Mouse (Mus musculus) hindlimb bud, embryonic 11.5 days (tissue): Measurements from ENCODE around the gene Arhgef25.
"Not testable (repeated sequence)": the region's sequence is repeated elsewhere in the genome, so short reads cannot be mapped to it uniquely, and the experiment has no call there.

Source experiments
- DNase-seq: peaks from one replicate; pipeline ENCODE4 v3.0.0-alpha.2; 2012; ENCODE audit warnings: low read depth, low spot score; ENCODE audit errors: extremely low spot score

The Arhgef25 gene

DNA sequence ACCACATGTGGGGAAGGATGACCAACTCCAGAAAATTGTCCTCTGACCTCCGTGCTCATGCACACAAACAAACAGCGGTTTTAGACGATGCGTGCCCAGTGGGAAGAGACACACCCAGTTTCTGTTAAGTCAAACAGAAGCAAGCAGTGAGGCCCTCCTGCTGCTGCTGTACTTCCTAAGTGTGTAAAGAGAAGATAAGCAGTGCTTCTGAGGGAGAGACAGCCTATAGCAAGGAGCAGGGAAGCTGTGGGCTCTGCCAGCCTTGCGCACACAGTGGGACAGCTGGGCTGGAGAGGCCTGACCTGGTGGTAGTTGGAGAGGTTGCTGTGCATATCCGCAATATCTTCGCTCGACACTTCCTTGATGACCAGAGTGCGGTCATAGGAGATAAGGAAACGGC, 15.5 kb upstream of the Arhgef25 start:
- no peak for DNase-seq

GRCm38 (mm10) chr10:127204589-127204988, 14.7 kb upstream of the Arhgef25 start:
- DNase-seq, result no peak

DNA sequence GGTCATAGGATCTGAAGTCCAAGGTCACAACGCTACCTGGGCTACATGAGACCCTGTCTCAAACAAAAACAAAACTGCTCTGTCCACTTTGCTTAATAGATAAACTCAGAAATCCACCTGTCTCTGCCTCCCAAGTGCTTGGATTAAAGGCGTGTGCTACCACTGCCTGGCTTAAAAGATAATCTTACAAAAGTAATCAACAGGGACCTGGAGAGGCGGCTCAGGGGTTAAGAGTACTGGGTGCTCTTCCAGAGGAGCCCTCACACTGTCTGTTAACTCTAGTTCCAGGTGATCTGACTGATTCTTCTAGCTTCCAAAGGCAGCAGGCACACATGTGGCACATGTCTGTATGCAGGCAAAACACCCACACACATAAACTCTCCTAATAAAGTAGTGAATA, 13.2 kb upstream of the Arhgef25 start:
- DNase-seq, result no peak

DNA sequence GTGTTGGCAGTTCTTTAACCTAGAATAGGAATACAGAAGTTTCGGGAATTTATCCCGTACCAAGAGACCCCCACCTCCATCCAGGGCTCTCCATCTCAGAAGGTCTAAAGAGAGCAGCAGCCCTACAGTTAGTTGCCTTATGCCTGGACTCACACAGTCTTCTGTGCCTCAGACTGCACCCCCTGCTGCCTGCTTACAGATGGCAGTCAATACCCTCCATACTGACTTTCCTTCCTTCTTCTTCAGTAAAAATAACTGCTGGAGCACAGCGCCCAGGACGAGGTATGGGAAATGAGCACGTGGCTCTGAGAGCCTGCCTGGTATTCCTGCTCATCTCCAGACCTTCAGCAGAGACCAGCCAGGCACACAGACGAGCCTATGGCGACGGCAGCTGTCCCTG, 10.4 kb upstream of the Arhgef25 start:
- DNase-seq, result no peak

DNA sequence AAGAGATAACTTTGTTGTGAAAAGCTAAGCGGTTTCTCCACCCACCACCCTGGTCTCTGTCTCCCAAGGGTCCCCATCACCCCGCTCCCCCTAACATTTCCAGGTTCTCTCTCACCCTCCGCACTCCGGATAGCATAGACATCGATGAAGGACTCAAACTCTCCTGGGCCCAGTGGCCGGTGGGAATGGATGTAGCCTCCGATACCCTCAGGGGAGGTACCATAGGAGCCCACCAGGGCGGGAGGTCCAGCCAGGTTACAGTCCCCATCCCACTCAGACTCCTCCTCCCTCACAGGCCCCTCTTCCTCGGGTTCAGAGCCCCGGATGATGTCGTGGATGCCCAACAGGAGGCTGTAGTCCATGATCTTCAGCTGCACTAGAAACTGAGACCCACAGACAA, 9.6 kb upstream of the Arhgef25 start:
- no peak for DNase-seq

DNA sequence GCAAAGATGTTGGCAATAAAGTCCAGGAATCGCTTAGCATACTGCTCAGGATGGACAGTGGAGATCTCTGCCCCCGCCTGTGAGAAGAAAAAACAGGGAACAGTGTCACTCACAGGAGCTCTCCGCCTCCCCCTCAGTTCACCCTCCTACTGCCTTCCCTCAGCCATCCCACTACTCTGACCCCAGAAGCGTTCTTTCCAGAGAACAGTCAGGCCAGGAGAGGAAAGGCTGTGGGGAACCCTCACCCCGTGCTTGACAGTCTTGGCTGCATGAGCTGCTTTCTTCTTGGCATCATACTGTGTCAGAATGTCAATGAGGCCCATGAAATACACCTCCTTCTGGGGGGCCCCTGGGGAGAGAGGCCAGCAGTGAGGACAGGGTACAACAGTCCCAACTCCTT, 9.2 kb upstream of the Arhgef25 start:
- no peak for DNase-seq

GRCm38 (mm10) chr10:127198492-127198891, 8.6 kb upstream of the Arhgef25 start:
- DNase-seq, result no peak

DNA sequence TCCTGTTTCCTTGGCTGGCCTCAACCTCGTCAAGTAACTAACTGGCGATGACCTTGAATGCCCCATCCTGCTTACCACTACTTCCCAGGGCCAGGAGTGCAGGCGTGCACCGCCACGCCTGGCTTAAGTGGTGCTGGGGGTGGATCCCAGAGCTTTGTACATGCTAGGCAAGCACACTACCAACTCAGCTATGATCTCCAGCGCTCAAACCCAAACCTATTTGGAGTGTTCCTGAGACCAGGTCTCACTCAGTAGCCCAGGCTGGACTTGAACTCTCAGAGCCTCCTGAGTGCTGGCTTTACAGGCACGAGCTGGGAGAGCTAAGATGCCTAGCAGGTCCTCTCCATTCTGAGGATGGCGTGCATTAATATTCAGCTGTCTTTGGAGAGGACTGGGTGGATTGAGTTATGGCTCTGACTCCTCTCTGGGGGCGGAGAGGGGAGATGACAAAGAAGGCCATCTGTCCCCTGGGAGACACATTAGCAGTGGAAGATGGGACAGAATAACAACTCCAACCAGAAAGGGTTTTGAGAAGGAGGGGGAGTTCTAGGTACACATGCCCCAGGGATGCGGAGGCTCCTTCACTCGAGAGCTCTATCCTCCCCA, 7.7 kb upstream of the Arhgef25 start:
- DNase-seq, result no peak

GRCm38 (mm10) chr10:127197104-127197503, 7.2 kb upstream of the Arhgef25 start:
- no peak for DNase-seq

DNA sequence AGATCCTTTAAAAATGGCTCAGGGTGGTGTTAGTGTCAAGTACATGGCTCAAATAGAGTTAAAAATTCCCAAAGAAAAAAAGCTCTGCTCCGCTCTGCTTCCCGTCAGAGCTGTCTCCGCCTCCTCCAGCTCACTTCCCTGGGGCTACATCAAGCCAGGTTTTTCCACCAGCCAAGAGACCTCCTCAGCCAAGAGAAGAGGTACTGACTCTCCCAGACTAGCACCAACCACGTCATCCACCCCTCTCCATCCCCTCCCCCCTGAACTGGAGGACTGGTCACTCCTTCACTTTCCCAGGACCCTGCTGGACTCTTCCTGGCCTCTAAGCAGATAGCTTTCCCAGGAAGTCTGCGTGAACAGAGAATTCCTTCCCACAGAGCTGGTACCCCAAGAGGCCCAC, 6.5 kb upstream of the Arhgef25 start:
- no peak for DNase-seq

DNA sequence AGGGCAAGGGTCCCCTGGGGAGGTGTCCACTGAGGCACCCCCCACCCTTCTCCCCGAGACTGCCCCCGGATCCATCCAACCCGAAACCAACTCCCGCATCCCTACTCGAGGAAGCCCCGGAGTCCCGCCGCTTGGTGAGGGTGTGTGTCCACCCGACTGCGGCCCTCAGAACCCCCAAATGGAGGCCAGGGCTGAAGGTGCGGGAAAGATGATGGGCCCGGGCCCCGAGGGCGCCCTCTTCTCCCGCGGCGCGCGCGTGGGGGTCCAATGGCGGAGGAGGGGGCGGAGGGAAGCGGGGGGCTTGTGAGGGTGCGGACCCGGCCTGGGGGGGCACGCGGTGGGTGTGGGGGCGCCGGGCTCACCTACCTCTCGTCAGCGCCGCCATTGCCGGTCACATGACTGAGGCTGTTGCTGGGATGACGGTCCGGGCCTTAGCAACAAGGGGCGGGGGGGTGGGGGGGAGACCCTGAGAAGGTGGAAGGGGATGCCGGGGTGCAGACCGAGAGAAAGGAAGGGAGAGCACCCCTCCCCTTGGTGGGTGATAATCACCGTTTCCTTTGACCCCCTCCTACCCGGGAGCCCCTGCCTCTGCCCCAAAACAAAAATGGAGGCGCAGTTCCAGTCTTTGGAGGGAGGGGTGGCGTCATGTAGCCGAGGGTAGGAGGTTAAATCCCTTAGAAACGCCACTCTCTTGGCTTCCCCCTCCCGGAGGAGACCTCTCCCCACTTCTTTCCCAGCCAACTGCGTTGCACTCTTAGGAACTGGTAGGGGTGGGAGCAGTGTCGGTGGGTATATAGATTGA, 5.6 kb upstream of the Arhgef25 start, which contains the start of gene Dtx3:
Gene Dtx3, minus strand, starts transcription at position 401 of the 802 bp plus-strand sequence.
- DNase-seq, result no peak

DNA sequence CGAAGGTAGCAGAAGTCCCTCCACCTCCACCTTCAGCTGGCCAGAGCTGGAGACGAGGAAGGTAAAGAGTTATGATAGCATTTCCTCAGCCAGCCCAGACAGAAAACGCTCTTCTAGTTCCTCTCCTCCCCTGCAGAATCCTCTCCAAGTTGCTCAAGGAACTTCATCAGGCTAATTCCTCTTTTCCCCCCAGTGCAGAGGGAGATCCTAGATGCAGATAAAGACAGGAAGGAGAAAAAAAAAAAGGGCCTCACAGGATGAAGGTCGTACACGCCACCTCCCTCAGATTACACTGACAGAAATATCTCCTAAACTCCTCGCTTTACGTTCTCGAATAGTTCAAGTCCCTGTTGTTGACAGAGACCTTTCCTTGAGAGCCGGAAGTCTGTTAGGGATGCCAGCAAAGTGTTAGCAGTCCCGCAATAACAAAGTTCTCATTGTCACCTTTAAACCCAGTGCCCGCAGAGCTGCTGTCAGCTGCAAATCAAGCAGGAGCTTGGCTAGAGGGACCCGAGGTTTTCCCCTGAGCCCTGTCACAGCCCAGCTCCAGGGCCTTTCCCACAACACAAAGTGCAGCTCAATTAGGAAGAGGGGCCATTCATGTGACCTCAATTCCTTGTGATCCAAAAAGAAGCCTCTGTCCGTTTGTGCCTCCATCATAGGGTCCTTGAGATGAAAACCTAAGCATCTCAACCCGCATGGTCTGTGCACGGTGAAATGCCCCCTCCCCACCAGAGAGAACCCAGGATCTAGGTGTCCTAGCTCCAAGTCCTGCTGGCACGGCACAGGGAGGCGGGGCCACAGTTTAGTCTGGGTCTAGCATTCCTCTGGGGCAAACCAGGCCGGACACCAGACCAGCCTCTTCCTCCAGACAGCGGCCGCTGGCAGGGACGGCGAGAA, 4.8 kb upstream of the Arhgef25 start:
- no peak for DNase-seq

DNA sequence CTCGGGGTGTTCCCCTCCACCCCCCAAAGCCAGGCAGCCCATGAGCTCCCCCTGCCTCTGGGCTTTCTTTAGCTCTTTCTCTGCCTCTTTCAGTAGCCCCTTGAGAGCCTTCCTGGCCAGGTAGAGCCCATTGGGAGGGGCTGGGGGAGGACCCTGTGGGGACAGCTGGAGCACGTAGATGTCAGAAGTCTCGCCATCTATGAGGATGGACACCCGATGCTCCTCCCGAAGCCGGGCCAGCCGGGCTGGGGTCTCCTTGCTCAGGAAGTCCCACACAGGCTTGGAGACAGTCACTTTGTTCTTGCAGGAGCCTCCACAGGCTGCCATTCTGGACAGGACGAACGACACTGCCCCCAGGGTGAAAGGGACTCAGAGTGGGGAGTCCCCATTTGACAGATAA, 3.1 kb upstream of the Arhgef25 start:
- no peak for DNase-seq

DNA sequence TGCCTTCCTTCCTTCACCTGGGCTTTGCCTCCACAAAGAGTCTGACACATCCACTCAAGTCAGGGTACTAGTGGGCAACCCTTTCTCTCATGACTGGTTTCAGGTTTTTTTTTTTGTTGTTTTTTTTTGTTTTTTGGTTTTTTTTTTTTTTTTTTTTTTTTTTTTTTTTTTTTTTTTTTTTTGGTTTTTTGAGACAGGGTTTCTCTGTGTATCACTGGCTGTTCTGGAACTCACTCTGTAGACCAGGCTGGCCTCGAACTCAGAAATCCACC, 2.1 kb upstream of the Arhgef25 start:
- DNase-seq, result not testable (repeated sequence)

GRCm38 (mm10) chr10:127191191-127192056, 1.5 kb upstream of the Arhgef25 start:
- no peak for DNase-seq

- no peak for DNase-seq
Observed at GRCm38 (mm10) chr10:127190398-127191190, 711 bp upstream of the Arhgef25 start.

DNA sequence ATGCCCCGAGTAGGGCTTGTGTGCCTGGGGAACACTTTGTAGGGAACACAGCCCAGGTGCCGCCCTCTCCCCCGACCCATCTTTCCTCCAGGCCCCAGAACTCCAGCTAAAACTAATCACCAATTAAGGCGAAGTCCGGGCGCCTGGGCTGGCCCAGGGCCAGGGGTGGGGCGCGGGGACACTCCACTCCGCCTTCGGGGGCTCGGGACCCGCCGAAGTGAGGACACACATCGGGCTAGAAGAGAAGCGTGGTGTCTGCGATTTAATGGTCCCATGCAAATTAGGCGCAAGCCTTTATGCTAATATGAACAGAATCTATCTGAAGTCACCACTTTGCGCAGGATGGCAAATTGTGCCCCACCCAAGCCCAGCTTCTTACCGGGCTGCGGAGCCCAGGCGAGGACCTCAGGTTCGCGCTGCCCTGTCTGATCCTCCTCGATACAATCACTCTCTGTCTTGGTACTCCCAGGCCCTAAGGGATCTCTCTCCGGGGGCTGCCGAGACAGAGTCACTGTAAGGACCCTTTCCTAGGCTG, 700 bp downstream of the Arhgef25 start:
- DNase-seq, result no peak

- DNase-seq, result no peak
Observed at GRCm38 (mm10) chr10:127188465-127189115, 1.3 kb downstream of the Arhgef25 start.

DNA sequence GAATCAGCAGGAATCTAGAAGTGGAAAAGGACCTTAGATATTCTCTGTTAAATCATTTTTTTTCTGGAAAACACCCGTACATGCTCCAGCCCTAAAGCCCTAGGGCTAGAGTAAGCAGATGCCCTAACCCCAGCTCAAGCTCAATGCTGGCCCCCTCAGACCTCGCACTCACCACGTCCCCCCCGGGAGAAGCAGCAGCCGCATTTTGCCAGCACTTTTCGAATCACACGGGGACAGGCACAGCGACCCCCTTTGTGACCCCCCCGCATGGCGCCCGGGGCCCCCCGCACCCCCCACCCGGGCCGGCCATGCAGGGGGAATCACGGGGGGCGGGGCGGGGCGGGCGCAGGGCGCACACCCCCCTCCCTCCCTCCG, 1.8 kb downstream of the Arhgef25 start:
- no peak for DNase-seq
